Mouse (Mus musculus) stomach, postnatal 0 days (tissue): ENCODE measurements at regions not wholly inside any gene's neighbourhood (a gene's known extent, or its start where the extent isn't known, plus 50 kb on each side); places are given as distances from the start of the nearest gene placed in this dataset.
A peak's percentile ranks its signal among the peaks of the same experiment; 100 is the strongest.

Source experiments
- ATAC-seq: fragments of 200-750 bp; cut with Nextera tagmentation; 2 replicates; pipeline ENCODE4 v1.8.0; 2017; ENCODE audit not compliant: low FRiP score, low TSS enrichment
- DNase-seq: peaks from one replicate; pipeline ENCODE4 v3.0.0-alpha.2; 2016; ENCODE audit warnings: low spot score
- H3K27ac ChIP-seq: fragments of 300-500 bp; sonication (generic); replicated peaks from 2 replicates; pipeline ENCODE4 v1.5.1; 2014; ENCODE audit warnings: mild to moderate bottlenecking, control low read depth
- H3K27me3 ChIP-seq: fragments of 300-500 bp; sonication (generic); 2 replicates; pipeline ENCODE4 v1.6.1; 2014; ENCODE audit warnings: low read length; ENCODE audit not compliant: control insufficient read depth, insufficient read depth
- H3K36me3 ChIP-seq: fragments of 300-500 bp; sonication (generic); 2 replicates; pipeline ENCODE4 v1.6.1; 2014; ENCODE audit warnings: low read length, mixed read lengths; ENCODE audit not compliant: control insufficient read depth, insufficient read depth
- H3K4me1 ChIP-seq: fragments of 300-500 bp; sonication (generic); replicated peaks from 2 replicates; pipeline ENCODE4 v1.6.1; 2014; ENCODE audit warnings: antibody characterized with exemption; ENCODE audit not compliant: control insufficient read depth, insufficient read depth
- H3K4me2 ChIP-seq: fragments of 300-500 bp; sonication (generic); replicated peaks from 2 replicates; pipeline ENCODE4 v1.6.1; 2014; ENCODE audit warnings: low read depth, mild to moderate bottlenecking, control low read depth, moderate library complexity
- H3K4me3 ChIP-seq: fragments of 300-500 bp; sonication (generic); 2 replicates; pipeline ENCODE4 v1.5.1; 2014; ENCODE audit warnings: low read depth, low read length, control low read depth
- H3K9ac ChIP-seq: fragments of 300-500 bp; sonication (generic); 2 replicates; pipeline ENCODE4 v1.6.1; 2014; ENCODE audit warnings: mild to moderate bottlenecking, low read length, control low read depth, mixed read lengths
- H3K9me3 ChIP-seq: fragments of 300-500 bp; sonication (generic); 2 replicates; pipeline ENCODE4 v1.6.1; 2016; ENCODE audit warnings: low read length; ENCODE audit not compliant: control insufficient read depth
- CTCF ChIP-seq: IDR thresholded peaks from 2 replicates; pipeline ENCODE4 v1.5.1; 2016; ENCODE audit warnings: antibody characterized with exemption, low read depth, mild to moderate bottlenecking, moderate library complexity
- EP300 ChIP-seq: optimal IDR thresholded peaks from 2 replicates; pipeline ENCODE3; 2016; ENCODE audit warnings: antibody characterized with exemption
- WGBS: fragments of 180-500 bp; shearing (Covaris S2); extraction: QIAGEN DNeasy Blood & Tissue Kit; methylation state at CpG from one replicate; pipeline ENCODE4 v1.1.7; 2014; 5-methylcytosine and 5-hydroxymethylcytosine counted together

DNA sequence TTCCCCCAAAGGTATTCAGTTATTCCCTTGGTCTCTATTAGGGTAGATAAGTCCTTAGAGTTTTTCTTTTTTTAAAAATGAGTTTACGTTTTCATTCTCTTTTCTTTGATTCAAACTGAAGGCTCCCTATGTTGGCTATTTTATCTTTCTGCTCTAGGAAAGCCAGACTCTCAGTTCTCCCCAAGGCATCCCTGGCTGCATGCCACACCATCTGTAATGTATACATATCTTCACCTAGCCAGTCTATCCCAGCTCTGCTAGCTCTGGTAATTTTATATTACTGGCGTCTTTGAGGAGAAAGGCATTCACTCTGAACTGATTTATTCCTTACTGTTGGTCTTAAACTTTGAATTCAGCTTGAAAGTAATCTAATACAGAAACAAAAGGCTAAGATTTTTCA, 65.2 kb upstream of the Cabcoco1 start:
- Histone ChIP-seq H3K27me3 (no peaks in the 10 kb centered on the region), H3K4me3 (no peak overlapping the region), H3K4me2 (no peak overlapping the region), H3K9me3 (no peaks in the 10 kb centered on the region), H3K27ac (no peak overlapping the region), H3K36me3 (no peaks in the 10 kb centered on the region), H3K4me1 (no peaks in the 10 kb centered on the region), H3K9ac (no peak overlapping the region)
- 42% methylated on average over 2 of the region's 2 CpGs for WGBS
- ATAC-seq (no peak), DNase-seq (no peak)
- TF ChIP-seq EP300 (no peak), CTCF (no peak)

DNA sequence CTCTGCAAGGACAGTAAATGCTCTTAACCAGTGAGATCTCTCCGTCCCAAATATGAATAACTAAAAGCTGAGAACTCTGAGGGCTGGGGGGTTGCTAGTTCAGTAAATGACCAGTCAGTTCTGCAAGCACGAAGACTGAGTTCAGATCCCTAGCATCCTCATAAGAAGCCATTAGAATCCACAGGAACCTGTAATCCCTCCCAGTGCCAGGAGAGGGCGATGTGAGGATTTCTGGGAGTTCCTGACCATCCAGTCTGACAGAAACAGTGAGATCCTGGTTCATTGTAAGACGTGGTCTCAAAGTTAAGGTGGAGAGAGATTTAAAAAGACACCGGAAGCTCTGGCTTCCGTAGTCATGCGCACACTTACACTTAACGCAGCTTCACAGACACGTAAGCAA, 70.2 kb upstream of the Cabcoco1 start:
- no peak for TF ChIP-seq EP300
- TF ChIP-seq CTCF, result peak; percentile 56
- ATAC-seq (no peak), DNase-seq (peak; percentile 23)
- H3K4me2 ChIP-seq, result no peak overlapping the region
- H3K9me3 ChIP-seq, result no peaks in the 10 kb centered on the region
- 82% methylated on average over 9 of the region's 9 CpGs for WGBS
- no peaks in the 10 kb centered on the region for H3K4me1 ChIP-seq
- H3K9ac ChIP-seq, result no peak overlapping the region
- H3K4me3 ChIP-seq, result no peak overlapping the region
- no peak overlapping the region for H3K27ac ChIP-seq
- no peaks in the 10 kb centered on the region for H3K36me3 ChIP-seq
- no peaks in the 10 kb centered on the region for H3K27me3 ChIP-seq

DNA sequence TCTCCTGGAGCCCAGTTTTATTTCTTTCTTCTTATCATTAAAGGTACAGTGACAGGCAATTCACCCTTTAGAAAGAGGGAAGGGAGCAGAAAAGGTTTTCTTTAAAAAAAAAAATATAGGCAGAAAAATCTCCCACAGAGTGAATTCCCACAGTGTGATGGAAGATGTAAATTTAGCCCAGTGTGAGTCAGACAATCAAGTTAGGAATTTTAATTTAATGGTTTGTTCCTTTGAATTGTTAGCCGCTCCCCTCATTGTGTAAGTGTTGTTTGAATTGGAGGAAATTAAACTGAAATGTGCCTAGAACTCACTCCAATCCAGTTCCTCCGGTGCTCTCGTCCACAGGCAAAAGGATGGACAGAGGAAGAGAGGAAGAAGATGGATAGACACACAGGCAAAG, 71.0 kb upstream of the Cabcoco1 start:
- Histone ChIP-seq H3K4me2 (no peak overlapping the region), H3K9ac (no peak overlapping the region), H3K27ac (no peak overlapping the region), H3K36me3 (no peaks in the 10 kb centered on the region), H3K27me3 (no peaks in the 10 kb centered on the region), H3K4me3 (no peak overlapping the region), H3K9me3 (no peaks in the 10 kb centered on the region), H3K4me1 (no peaks in the 10 kb centered on the region)
- DNase-seq (no peak), ATAC-seq (no peak)
- TF ChIP-seq EP300 (no peak), CTCF (no peak)
- WGBS, result 56% methylated on average over 3 of the region's 3 CpGs

DNA sequence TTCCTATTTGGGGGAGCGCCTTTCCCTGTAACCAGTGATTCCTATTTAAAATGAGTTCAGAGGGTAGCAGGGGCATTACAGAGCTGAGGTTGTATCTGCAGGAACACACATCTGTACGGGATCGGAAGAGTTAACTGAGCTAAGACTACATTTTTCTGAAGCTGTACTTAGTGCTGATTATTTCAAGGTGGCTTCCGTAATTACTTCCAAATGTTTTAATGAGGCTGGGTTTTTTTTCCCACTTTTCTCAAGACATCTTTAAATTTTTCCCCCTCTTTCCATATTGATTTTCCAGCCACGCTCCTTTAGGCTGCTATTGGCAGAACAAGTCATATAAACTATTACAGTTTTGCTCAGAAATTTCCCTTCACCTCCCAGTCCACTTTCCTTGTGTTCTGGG, 82.1 kb upstream of the Cabcoco1 start:
- H3K4me3 ChIP-seq, result no peak overlapping the region
- H3K27ac ChIP-seq, result no peak overlapping the region
- ATAC-seq (no peak), DNase-seq (no peak)
- TF ChIP-seq CTCF, result no peak
- no peak for TF ChIP-seq EP300
- no peak overlapping the region for H3K4me2 ChIP-seq
- no peaks in the 10 kb centered on the region for H3K4me1 ChIP-seq
- H3K27me3 ChIP-seq, result no peaks in the 10 kb centered on the region
- H3K9ac ChIP-seq, result no peak overlapping the region
- WGBS, result 95% methylated on average over 5 of the region's 5 CpGs
- no peaks in the 10 kb centered on the region for H3K9me3 ChIP-seq
- H3K36me3 ChIP-seq, result no peaks in the 10 kb centered on the region

DNA sequence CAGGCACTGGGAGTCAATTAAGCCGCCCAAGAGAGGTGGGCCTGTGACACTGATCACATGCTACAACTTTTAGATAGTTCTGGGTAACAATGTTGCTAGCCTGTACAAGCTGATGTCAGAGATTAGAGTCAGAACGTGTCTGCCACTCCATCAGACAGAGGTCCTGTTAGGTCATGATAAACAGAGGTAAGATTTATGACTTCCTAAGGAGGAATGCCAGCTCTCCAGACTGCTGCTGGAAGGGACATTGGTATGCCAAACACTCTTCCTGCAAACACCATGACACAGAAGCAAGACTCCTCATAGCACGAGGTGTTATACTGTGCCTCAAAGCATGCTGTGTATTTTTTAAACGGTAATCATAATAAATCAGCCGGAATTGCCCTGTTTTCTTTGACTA, 83.6 kb upstream of the Cabcoco1 start:
- Histone ChIP-seq H3K27ac (no peak overlapping the region), H3K9me3 (no peaks in the 10 kb centered on the region), H3K4me2 (no peak overlapping the region), H3K9ac (no peak overlapping the region), H3K4me1 (no peaks in the 10 kb centered on the region), H3K36me3 (no peaks in the 10 kb centered on the region), H3K27me3 (no peaks in the 10 kb centered on the region), H3K4me3 (no peak overlapping the region)
- WGBS, result 21% methylated on average over 5 of the region's 5 CpGs
- no peak for TF ChIP-seq EP300
- no peak for TF ChIP-seq CTCF
- DNase-seq (no peak), ATAC-seq (no peak)

DNA sequence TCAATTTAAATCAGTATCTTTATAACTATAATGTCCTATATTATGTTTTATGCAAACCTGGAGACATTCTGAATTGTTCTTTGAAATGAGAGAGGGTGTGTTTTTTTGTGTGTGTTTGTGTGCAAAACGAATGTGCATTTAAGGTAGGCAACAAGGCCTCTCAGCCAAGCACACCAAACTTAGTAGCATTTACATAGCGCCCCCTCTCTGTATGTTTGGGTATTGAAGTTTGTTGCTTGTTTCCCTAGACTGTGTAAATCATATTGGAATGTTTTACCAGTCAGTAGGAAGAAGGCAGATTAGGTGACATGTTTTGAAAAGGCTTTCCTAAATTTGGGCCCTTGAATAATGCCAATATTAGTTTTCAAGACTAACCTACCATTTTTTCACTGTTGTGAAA, 84.1 kb upstream of the Cabcoco1 start:
- no peaks in the 10 kb centered on the region for H3K9me3 ChIP-seq
- ATAC-seq (no peak), DNase-seq (no peak)
- no peaks in the 10 kb centered on the region for H3K27me3 ChIP-seq
- no peaks in the 10 kb centered on the region for H3K36me3 ChIP-seq
- no peaks in the 10 kb centered on the region for H3K4me1 ChIP-seq
- WGBS, result 46% methylated on average over 2 of the region's 2 CpGs
- no peak overlapping the region for H3K27ac ChIP-seq
- H3K9ac ChIP-seq, result no peak overlapping the region
- TF ChIP-seq EP300, result no peak
- peak; percentile 52 for TF ChIP-seq CTCF
- H3K4me2 ChIP-seq, result no peak overlapping the region
- H3K4me3 ChIP-seq, result no peak overlapping the region
